Mouse (Mus musculus) heart, postnatal 25 days (tissue): ENCODE results near the gene Sap30l. TPM values are rescaled to one million over a fixed set of nuclear protein-coding genes. Genes with fewer than 3 reads are reported as not detected.
"Not testable (repeated sequence)": the region's sequence is repeated elsewhere in the genome, so short reads cannot be mapped to it uniquely, and the experiment has no call there.

Experiments
- DNase-seq: peaks from one replicate; pipeline ENCODE4 v3.0.0; 2022; ENCODE audit warnings: low spot score
- intact Hi-C: fragments of 180-260 bp; cut with DNase I; formaldehyde crosslinking; loops from one replicate; pipeline ENCODE4 v1.15.1; 2025
- total RNA-seq, 2 experiments: library from RNA; stranded (reverse); gene quantifications; 2 replicates each; pipeline ENCODE4 v1.2.3; 2021

Sap30l gene
- total RNA-seq, 2 experiments from 2014 or later, result 37.2 to 40.7 TPM

- intact Hi-C loops, result no loop called here
- no peak for DNase-seq
These were observed 3.6 kb upstream of the Sap30l start for GRCm38 (mm10) chr11:57797828-57798227.

DNA sequence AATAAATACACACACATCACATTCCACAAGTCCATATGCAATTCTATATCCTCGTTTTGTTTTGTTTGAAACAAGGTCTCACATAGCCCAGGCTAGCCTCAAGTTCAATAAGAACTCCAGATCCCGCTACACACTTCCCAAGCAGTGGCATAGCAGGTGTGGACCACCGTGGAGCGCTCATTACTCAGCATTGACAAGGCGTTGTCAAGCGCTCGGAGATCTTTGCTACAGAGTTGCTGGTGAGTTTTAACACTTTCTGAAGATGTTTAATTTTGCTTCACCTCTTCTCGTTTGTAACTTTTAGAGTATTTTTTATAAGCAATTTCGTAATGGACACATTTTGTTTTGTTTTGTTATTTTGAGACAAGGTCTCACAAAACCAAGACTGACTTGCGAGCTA is 2.0 kb upstream of the Sap30l start:
- intact Hi-C loops, result no loop called here
- no peak for DNase-seq

GRCm38 (mm10) chr11:57800266-57800951 is 1.0 kb upstream of the Sap30l start:
- no peak for DNase-seq
- intact Hi-C loops, result no loop called here

DNA sequence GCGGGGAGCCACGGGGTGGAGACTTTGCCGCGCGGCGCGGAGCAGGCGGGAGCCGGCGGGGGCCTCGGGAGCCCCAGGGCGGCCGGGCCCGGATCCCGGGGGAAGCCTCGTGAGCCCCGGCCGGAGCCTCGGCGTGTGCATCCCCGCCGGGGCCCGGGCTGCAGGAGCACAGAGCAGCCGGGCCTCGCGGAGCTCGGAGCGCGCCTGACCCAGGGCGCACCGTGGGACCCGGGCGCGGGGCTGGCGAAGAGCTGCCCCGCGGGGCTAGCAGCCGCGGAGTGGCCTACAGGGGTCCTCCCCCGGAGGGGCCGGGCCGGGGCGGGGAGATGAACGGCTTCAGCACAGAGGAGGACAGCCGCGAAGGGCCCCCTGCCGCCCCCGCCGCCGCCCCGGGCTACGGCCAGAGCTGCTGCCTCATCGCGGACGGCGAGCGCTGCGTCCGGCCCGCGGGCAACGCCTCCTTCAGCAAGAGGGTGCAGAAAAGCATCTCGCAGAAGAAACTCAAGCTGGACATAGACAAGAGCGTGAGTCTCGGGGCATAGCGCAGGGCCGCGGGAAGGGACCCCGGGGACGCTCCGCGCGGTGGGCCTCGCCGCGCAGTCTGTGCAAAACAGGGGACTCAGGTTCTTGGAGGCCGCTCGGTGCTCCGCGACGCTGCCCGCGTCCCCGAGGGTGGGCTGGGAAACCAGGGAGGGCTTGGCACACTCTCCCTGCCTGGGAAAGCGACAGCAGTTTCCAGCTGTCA is 501 bp downstream of the Sap30l start:
- DNase-seq, result peak; percentile 54

GRCm38 (mm10) chr11:57802511-57802870 is 1.1 kb downstream of the Sap30l start:
- intact Hi-C loops, result no loop called here
- no peak for DNase-seq

More for the DNA sequence above, 501 bp downstream of the Sap30l start:
- intact Hi-C loops, result no loop called here

- intact Hi-C loops, result no loop called here
- DNase-seq, result no peak
These were observed 3.6 kb downstream of the Sap30l start for GRCm38 (mm10) chr11:57805047-57805446.

GRCm38 (mm10) chr11:57809017-57809731 is 7.7 kb downstream of the Sap30l start:
- intact Hi-C loops, result no loop called here
- DNase-seq, result no peak

- DNase-seq, result no peak
- intact Hi-C loops, result no loop called here
These were observed 8.3 kb downstream of the Sap30l start for GRCm38 (mm10) chr11:57809732-57810098.

GRCm38 (mm10) chr11:57811006-57811405 is 9.6 kb downstream of the Sap30l start:
- DNase-seq, result no peak

DNA sequence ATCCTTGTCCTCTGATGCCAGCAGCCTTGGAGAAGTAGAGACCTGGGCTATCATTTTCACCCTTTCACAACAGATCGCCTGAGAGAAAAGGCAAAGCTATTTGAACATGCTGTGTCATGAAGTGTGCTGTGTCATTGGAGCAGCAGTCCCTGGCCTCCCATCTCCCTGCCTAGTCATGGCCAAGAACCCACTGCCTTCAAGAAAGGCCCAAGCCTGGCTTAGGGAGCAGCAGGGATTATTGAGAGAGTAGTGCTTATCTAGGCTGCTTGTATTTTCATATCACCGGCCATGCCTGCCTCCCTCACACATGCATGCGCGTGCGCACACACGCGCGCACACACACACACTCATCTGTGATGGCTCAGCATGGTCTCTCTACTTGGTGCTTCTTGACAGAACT is 10.8 kb downstream of the Sap30l start:
- intact Hi-C loops, result no loop called here
- no peak for DNase-seq

More at GRCm38 (mm10) chr11:57811006-57811405, 9.6 kb downstream of the Sap30l start:
- intact Hi-C loops, result no loop called here

- intact Hi-C loops, result no loop called here
- DNase-seq, result no peak
These were observed 12.2 kb downstream of the Sap30l start for GRCm38 (mm10) chr11:57813641-57814040.

DNA sequence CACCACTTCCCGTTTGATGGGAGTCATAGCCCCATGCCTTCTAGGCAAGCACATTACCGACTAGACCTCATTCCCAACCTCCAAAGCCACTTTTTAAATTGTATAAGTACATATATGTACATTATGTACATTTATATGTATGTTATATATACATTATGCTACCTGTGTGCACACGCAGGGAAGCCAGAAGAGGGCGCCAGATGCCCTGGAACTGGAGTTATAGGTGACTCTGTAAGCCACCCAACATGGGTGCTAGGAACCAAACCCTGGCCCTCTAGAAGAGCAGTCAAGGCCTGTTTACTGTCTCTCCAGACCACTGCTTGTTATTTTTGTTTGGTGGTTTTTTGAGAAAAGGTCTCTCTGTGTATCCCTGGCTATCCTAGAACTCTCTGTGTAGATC is 16.8 kb downstream of the Sap30l start:
- intact Hi-C loops, result no loop called here
- no peak for DNase-seq

DNA sequence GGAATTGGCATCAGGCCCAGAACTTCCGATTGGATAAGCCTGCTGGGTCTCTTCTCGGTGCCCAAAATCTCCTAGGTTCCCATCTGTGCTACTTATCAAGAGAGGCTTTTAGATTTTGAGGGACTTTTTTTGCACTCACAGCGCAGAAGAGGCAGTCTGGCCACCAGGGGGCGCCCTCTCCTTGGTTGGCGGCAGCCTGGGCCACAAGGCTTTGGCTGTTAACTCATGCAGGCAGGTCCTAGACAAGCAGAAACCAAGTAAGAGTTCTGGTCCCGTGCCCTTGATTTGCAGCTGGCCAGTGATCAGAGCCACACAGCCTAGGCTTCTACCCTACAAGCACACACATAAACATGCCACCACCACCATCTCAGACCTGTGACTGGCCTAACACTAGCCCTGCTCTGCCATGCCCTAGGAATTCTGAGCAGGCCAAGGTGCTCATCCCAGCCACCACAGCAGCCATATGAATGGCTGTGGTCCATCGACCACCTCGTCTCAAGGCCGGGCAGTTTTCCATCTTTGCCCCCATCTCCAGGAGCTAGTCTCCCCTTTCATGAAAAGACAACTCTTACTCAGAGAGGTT is 18.7 kb downstream of the Sap30l start:
- peak; percentile 29 for DNase-seq
- intact Hi-C loops, result loop anchor here (1.0 kb wide), 1 partner anchor 114 kb away; no protein-coding TSS in a partner anchor

DNA sequence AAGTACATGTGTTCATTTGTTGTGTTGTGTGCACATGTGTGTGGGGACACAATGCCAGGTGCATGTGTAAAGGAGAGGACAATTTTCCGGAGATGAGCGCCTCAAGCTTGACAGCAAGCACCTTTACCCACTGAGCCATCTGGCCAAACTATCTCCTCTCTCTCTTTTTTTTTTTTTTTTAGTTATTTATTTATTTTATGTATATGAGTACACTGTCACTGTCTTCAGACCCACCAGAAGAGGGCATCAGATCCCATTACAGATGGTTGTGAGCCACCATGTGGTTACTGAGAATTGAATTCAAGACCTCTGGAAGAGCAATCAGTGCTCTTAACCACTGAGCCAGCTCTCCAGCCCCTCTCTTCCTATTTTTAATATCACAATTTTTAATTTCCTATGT is 21.7 kb downstream of the Sap30l start:
- intact Hi-C loops, DNase-seq: not testable (repeated sequence)

DNA sequence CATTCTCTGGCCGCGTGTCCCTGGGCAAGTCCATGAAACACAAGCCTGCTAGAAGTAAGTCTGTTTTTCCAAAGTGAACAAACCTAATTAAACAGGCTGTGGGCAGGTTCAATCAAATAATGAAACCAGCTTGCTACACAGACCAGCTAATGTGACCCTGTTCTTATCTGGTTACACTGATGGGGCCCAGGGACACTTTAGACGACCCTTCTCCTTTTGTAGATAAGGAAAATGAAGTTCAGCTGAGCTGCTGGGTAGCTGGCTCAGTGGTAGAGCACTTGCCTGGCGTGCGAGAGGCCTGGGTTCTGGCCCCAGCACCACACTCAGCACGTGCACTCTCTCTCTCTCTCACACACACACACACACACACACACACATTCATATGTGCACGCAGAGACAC is 22.3 kb downstream of the Sap30l start:
- DNase-seq, result no peak
- intact Hi-C loops, result no loop called here

GRCm38 (mm10) chr11:57825234-57825633 is 23.8 kb downstream of the Sap30l start:
- intact Hi-C loops, DNase-seq: not testable (repeated sequence)

DNA sequence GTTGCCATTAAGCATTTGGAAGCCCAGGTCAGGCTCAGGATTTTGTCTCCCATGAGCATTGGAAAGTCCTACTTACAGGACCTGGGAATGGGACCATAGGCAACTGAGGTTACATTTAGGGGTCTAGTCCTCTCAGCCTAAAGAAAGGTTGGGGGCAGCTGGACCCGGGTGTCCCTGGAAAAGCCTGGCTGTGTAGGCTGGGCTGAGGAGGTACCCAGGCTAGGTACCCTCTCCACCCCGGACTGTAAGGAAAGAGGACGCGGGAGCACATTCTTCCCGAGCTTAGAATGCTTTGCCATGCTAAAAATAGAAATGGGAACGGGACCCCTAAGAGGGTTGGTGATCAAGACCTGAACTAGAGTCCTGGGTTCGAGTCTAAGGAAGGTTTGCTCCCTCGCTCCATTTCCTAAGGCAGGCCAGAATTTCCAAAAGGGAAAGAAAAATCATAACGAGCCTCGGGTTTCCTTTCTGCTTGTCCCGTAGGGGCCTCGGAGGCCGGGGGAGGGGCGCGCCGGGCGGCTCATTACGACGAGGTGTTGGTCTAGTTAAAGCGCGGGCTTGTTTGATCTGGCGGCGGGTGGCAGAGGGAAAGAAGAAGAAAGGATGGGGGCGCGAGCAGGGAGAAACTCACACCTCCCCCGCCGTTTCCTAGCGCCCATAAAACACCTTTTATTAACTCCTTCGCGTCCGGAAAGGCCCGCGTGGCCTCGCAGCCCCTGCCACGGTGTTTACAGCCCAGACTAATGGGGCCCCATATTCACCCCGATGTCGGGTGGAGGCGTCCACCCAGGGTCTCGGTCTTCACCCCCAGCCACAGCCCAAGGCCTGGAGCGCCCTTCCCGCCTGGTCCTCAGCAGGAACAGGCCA is 25.8 kb downstream of the Sap30l start:
- no peak for DNase-seq
- intact Hi-C loops, result no loop called here

- DNase-seq, result no peak
- intact Hi-C loops, result no loop called here
These were observed 26.6 kb downstream of the Sap30l start for GRCm38 (mm10) chr11:57827915-57828545.
